8 mouse cellular contexts compared by ENCODE assay signal in the genomic region with DNA sequence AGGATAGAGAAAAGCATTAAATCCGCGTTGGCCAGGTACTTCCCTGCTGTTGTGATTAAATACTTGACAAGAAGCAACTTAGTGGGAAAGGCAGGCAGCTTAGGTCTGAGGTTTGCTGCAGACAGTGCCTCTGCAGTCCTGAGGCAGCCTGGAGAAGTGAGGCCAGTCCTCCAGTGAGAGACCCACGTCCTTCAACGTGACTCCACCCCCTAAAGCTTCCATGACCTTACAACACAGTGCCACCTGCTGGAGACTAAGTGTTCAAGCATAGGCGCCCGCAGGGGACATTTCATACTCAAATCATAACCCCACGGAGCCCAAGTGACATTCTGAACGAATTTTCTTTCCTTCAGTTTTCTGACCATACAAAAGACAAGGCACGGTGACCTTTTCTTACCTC.
DNase-seq lines count a peak whose midpoint lies in the region; ATAC-seq lines count a peak whose summit lies in the region.

No protein-coding gene starts in this region.

- WGBS in forebrain, embryonic 11.5 days: 34% methylated on average over 9 of the region's 9 CpGs
- WGBS in forebrain, embryonic 15.5 days: 35% methylated on average over 9 of the region's 9 CpGs
- 36% methylated on average over 9 of the region's 9 CpGs for WGBS in heart, embryonic 10.5 days

- no peaks in the 10 kb centered on the region for H3K27me3 ChIP-seq in forebrain, embryonic 11.5 days (ENCODE audit: control insufficient read depth, insufficient read depth, low read length)
- H3K27me3 ChIP-seq in forebrain, embryonic 15.5 days: no peaks in the 10 kb centered on the region
- no peaks in the 10 kb centered on the region for H3K27me3 ChIP-seq in heart, embryonic 10.5 days (ENCODE audit: insufficient read depth, poor library complexity, severe bottlenecking)

- H3K4me1 ChIP-seq in forebrain, embryonic 11.5 days (replicated peaks; ENCODE audit: control insufficient read depth, insufficient read depth, low read length): no peaks in the 10 kb centered on the region
- H3K4me1 ChIP-seq in forebrain, embryonic 15.5 days: peaks cover 27% of the 10 kb centered on the region
- H3K4me1 ChIP-seq in heart, embryonic 10.5 days: peaks cover 53% of the 10 kb centered on the region

- H3K4me2 ChIP-seq in forebrain, embryonic 11.5 days (ENCODE audit: low read depth, low read length, severe bottlenecking): no peak overlapping the region
- H3K4me2 ChIP-seq in forebrain, embryonic 15.5 days (replicated peaks): no peak overlapping the region

- H3K9ac ChIP-seq in forebrain, embryonic 11.5 days (ENCODE audit: low read length): no peak overlapping the region
- H3K9ac ChIP-seq in forebrain, embryonic 15.5 days (replicated peaks): no peak overlapping the region

- no peak overlapping the region for H3K4me3 ChIP-seq in forebrain, embryonic 11.5 days (ENCODE audit: low read depth, low read length)
- H3K4me3 ChIP-seq in forebrain, embryonic 15.5 days: no peak overlapping the region
- no peak overlapping the region for H3K4me3 ChIP-seq in heart, embryonic 10.5 days

- H3K27ac ChIP-seq in forebrain, embryonic 11.5 days (ENCODE audit: low read depth, low read length): no peak overlapping the region
- no peak overlapping the region for H3K27ac ChIP-seq in forebrain, embryonic 15.5 days (replicated peaks)
- H3K27ac ChIP-seq in heart, embryonic 10.5 days: 0 out of 2 replicates have a peak overlapping the region, but pooled peaks have one; percentile 47

- peak; percentile 66 for DNase-seq in forebrain, embryonic 11.5 days (ENCODE audit: low spot score)
- peak; percentile 91 for DNase-seq in ZHBTc4 (ENCODE audit: low read depth, low spot score)
- DNase-seq in cerebellum, postnatal 4 days (ENCODE audit: low spot score in 2 of 2): peak; percentile 36 to 57
- DNase-seq in heart, embryonic 10.5 days (ENCODE audit: low spot score): peak; percentile 80
- DNase-seq in left cerebral cortex, adult 18-20 months (ENCODE audit: low spot score in 2 of 2): peak; percentile 59 to 60
- peak; percentile 66 for DNase-seq in testis, postnatal 14 days (ENCODE audit: low spot score)

- no peaks in the 10 kb centered on the region for H3K9me3 ChIP-seq in forebrain, embryonic 11.5 days (ENCODE audit: control insufficient read depth, low read length)
- H3K9me3 ChIP-seq in forebrain, embryonic 15.5 days: no peaks in the 10 kb centered on the region
- 0 out of 2 replicates have a peak, but pooled peaks cover 2% of the 10 kb centered on the region for H3K9me3 ChIP-seq in heart, embryonic 10.5 days

- ATAC-seq in forebrain, embryonic 11.5 days (replicated peaks; ENCODE audit: low FRiP score): no peak; the same call in 1 of the 2 replicates
- ATAC-seq in forebrain, embryonic 15.5 days (replicated peaks): no peak; the same call in 1 of the 2 replicates
- peak; percentile 87; the same call in 1 of the 2 replicates for ATAC-seq in megakaryocyte-erythroid progenitor cell, adult 5-6 weeks (replicated peaks; ENCODE audit: low FRiP score, low TSS enrichment, poor library complexity, severe bottlenecking)

- H3K36me3 ChIP-seq in forebrain, embryonic 11.5 days (ENCODE audit: control insufficient read depth, insufficient read depth, low read length): no peaks in the 10 kb centered on the region
- H3K36me3 ChIP-seq in forebrain, embryonic 15.5 days: no peaks in the 10 kb centered on the region
- peaks cover 5% of the 10 kb centered on the region; the same call in 1 of the 2 replicates for H3K36me3 ChIP-seq in heart, embryonic 10.5 days
